8 mouse cellular contexts compared by ENCODE assay signal in the genomic region with DNA sequence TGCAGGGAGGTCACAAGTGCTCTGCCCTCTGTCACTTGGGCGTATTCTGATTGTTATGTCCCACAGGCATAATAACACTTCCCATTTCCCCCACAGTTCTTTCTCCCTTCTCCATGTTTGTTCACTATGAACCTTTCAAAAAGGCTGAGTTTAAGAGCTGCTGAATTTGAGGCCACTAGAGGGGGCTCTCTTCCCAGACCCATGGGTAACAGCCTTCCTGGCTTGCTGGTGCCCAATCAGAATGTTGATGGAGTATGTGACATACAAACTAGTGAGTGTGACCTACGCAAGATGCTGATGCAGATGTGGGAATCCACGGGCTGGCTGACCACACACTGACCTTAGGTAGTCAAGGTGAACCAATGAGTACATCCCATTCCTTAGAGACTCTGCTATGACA. TPM values are rescaled to one million over a fixed set of nuclear protein-coding genes. Genes with fewer than 3 reads are reported as not detected.
A peak's percentile ranks its signal among the peaks of the same experiment; 100 is the strongest.
DNase-seq lines count a peak whose midpoint lies in the region; ATAC-seq and TF ChIP-seq lines count a peak whose summit lies in the region.

No protein-coding gene starts in this region.

- no peaks in the 10 kb centered on the region for H3K9me3 ChIP-seq in embryonic facial prominence, embryonic 11.5 days (replicated peaks; ENCODE audit: control insufficient read depth, low read length)
- H3K9me3 ChIP-seq in embryonic facial prominence, embryonic 10.5 days = no peaks in the 10 kb centered on the region
- H3K9me3 ChIP-seq in liver, embryonic 14.5 days (ENCODE audit: control insufficient read depth, low read length) = no peaks in the 10 kb centered on the region
- H3K9me3 ChIP-seq in liver, embryonic 12.5 days (replicated peaks) = no peaks in the 10 kb centered on the region

- TF ChIP-seq EP300 in liver, embryonic 14.5 days (IDR thresholded peaks at IDR 0.05; ENCODE audit: low read depth) = no peak

- no peak overlapping the region for H3K27ac ChIP-seq in embryonic facial prominence, embryonic 11.5 days (replicated peaks; ENCODE audit: low read depth, low read length)
- H3K27ac ChIP-seq in embryonic facial prominence, embryonic 10.5 days (replicated peaks) = no peak overlapping the region
- H3K27ac ChIP-seq in liver, embryonic 14.5 days = no peak overlapping the region
- no peak overlapping the region for H3K27ac ChIP-seq in liver, embryonic 12.5 days

- DNase-seq in embryonic facial prominence, embryonic 11.5 days (ENCODE audit: low spot score) = peak; percentile 25
- no peak for DNase-seq in embryonic facial prominence, embryonic 10.5 days (ENCODE audit: low spot score)
- DNase-seq in liver, embryonic 14.5 days (ENCODE audit: low read depth in 3 of 3, low spot score in 3 of 3) = no peak
- DNase-seq in brain, embryonic 14.5 days (ENCODE audit: low read depth) = peak; percentile 34
- peak; percentile 27 for DNase-seq in retina, postnatal 1 day
- DNase-seq in left cerebral cortex, adult 8-10 months (ENCODE audit: low spot score in 2 of 2) = no peak
- no peak for DNase-seq in right cerebral cortex, postnatal 36 days (ENCODE audit: low spot score in 2 of 2)

- peak; percentile 61 for TF ChIP-seq CTCF in liver, embryonic 14.5 days (IDR thresholded peaks at IDR 0.05; ENCODE audit: low read depth)
- TF ChIP-seq CTCF in brain, embryonic 14.5 days (IDR thresholded peaks at IDR 0.05; ENCODE audit: borderline replicate concordance, extremely low read depth, insufficient read depth, insufficient read length) = peak; percentile 46; the same call in 1 of the 2 replicates

- H3K4me2 ChIP-seq in embryonic facial prominence, embryonic 11.5 days (ENCODE audit: low read depth, low read length) = no peak overlapping the region
- H3K4me2 ChIP-seq in liver, embryonic 14.5 days (ENCODE audit: low read depth) = no peak overlapping the region
- no peak overlapping the region for H3K4me2 ChIP-seq in liver, embryonic 12.5 days

- no peaks in the 10 kb centered on the region for H3K4me1 ChIP-seq in embryonic facial prominence, embryonic 11.5 days (ENCODE audit: control insufficient read depth, insufficient read depth, low read length)
- H3K4me1 ChIP-seq in embryonic facial prominence, embryonic 10.5 days = no peaks in the 10 kb centered on the region
- no peaks in the 10 kb centered on the region for H3K4me1 ChIP-seq in liver, embryonic 14.5 days (replicated peaks; ENCODE audit: control insufficient read depth in 2 of 2, insufficient read depth in 2 of 2, low read length in 1 of 2)
- H3K4me1 ChIP-seq in liver, embryonic 12.5 days = no peaks in the 10 kb centered on the region

- no peaks in the 10 kb centered on the region for H3K27me3 ChIP-seq in embryonic facial prominence, embryonic 11.5 days (ENCODE audit: control insufficient read depth, insufficient read depth, low read length)
- no peaks in the 10 kb centered on the region for H3K27me3 ChIP-seq in embryonic facial prominence, embryonic 10.5 days (replicated peaks; ENCODE audit: low read depth, poor library complexity, severe bottlenecking)
- H3K27me3 ChIP-seq in liver, embryonic 14.5 days (ENCODE audit: control insufficient read depth, insufficient read depth, low read length) = no peaks in the 10 kb centered on the region
- no peaks in the 10 kb centered on the region for H3K27me3 ChIP-seq in liver, embryonic 12.5 days (replicated peaks)

- WGBS in embryonic facial prominence, embryonic 11.5 days = 86% methylated on average over 3 of the region's 3 CpGs
- WGBS in embryonic facial prominence, embryonic 10.5 days = 92% methylated on average over 3 of the region's 3 CpGs
- WGBS in liver, embryonic 14.5 days (ENCODE audit: insufficient replicate concordance) = 93% methylated on average over 3 of the region's 3 CpGs
- WGBS in liver, embryonic 12.5 days (ENCODE audit: insufficient replicate concordance) = 88% methylated on average over 3 of the region's 3 CpGs

- peaks cover 22% of the 10 kb centered on the region for H3K36me3 ChIP-seq in embryonic facial prominence, embryonic 11.5 days (replicated peaks; ENCODE audit: control insufficient read depth, insufficient read depth, low read depth, low read length)
- peaks cover 82% of the 10 kb centered on the region for H3K36me3 ChIP-seq in embryonic facial prominence, embryonic 10.5 days (replicated peaks)
- H3K36me3 ChIP-seq in liver, embryonic 14.5 days (replicated peaks; ENCODE audit: control insufficient read depth, insufficient read depth, low read depth) = peaks cover 71% of the 10 kb centered on the region
- peaks cover 77% of the 10 kb centered on the region for H3K36me3 ChIP-seq in liver, embryonic 12.5 days

- TF ChIP-seq POLR2A in brain, embryonic 14.5 days (IDR thresholded peaks at IDR 0.05; ENCODE audit: borderline replicate concordance, extremely low read depth, insufficient read depth, insufficient read length, poor library complexity, severe bottlenecking) = no peak

- H3K9ac ChIP-seq in embryonic facial prominence, embryonic 11.5 days (replicated peaks; ENCODE audit: low read length) = no peak overlapping the region
- H3K9ac ChIP-seq in liver, embryonic 14.5 days (replicated peaks) = no peak overlapping the region
- H3K9ac ChIP-seq in liver, embryonic 12.5 days = no peak overlapping the region

- no peak overlapping the region for H3K4me3 ChIP-seq in embryonic facial prominence, embryonic 11.5 days (ENCODE audit: low read depth, low read length)
- no peak overlapping the region for H3K4me3 ChIP-seq in embryonic facial prominence, embryonic 10.5 days
- H3K4me3 ChIP-seq in liver, embryonic 14.5 days (ENCODE audit: insufficient read depth in 1 of 2, low read depth in 2 of 2, low read length in 2 of 2) = no peak overlapping the region
- no peak overlapping the region for H3K4me3 ChIP-seq in liver, embryonic 12.5 days

- ATAC-seq in embryonic facial prominence, embryonic 11.5 days (replicated peaks; ENCODE audit: insufficient number of reproducible peaks, low FRiP score, low TSS enrichment, low read depth) = no peak
- ATAC-seq in liver, embryonic 14.5 days (ENCODE audit: insufficient read depth) = no peak
- no peak for ATAC-seq in liver, embryonic 12.5 days

RNA-seq across cellular contexts. Expression of gene Ccnb2, which starts 12.6 kb away (rescaled TPM):
- polyA plus RNA-seq in embryonic facial prominence, embryonic 11.5 days (2014; fragmentation: Nextera tagmentation; extraction: Ambion mirVana) = 235 and 253 TPM in 2 replicates
- 215 and 225 TPM in 2 replicates for polyA plus RNA-seq in embryonic facial prominence, embryonic 10.5 days (2016; fragmentation: Nextera tagmentation; extraction: Ambion mirVana)
- polyA plus RNA-seq in liver, embryonic 14.5 days (2012; rRNA removed) = 97.0 and 116 TPM in 2 replicates
- polyA plus RNA-seq in liver, embryonic 14.5 days (2014; fragmentation: Nextera tagmentation; extraction: Ambion mirVana) = 233 and 240 TPM in 2 replicates
- polyA plus RNA-seq in liver, embryonic 12.5 days (2016; fragmentation: Nextera tagmentation; extraction: Ambion mirVana) = 226 and 231 TPM in 2 replicates
- polyA plus RNA-seq in brain, embryonic 14.5 days (2012; rRNA removed) = 28.6 and 49.2 TPM in 2 replicates
- under 1 TPM; 0.33 to 0.94 (median 0.81) TPM for total RNA-seq in left cerebral cortex, adult 8-10 months (2022)

Comparison
In these comparisons a context has a peak if more than half of its experiments do, and no peak if none do; other contexts are left out.
1. DNase-seq: peak in embryonic facial prominence, embryonic 11.5 days (single experiment), brain, embryonic 14.5 days (single experiment) and retina, postnatal 1 day (single experiment); none in embryonic facial prominence, embryonic 10.5 days (single experiment), liver, embryonic 14.5 days (0 of 3), left cerebral cortex, adult 8-10 months (0 of 2) and right cerebral cortex, postnatal 36 days (0 of 2).